Mouse (Mus musculus): ENCODE data around the gene Mul1.
"Not testable (repeated sequence)": the region's sequence is repeated elsewhere in the genome, so short reads cannot be mapped to it uniquely, and the experiment has no call there.

The Mul1 gene

DNA sequence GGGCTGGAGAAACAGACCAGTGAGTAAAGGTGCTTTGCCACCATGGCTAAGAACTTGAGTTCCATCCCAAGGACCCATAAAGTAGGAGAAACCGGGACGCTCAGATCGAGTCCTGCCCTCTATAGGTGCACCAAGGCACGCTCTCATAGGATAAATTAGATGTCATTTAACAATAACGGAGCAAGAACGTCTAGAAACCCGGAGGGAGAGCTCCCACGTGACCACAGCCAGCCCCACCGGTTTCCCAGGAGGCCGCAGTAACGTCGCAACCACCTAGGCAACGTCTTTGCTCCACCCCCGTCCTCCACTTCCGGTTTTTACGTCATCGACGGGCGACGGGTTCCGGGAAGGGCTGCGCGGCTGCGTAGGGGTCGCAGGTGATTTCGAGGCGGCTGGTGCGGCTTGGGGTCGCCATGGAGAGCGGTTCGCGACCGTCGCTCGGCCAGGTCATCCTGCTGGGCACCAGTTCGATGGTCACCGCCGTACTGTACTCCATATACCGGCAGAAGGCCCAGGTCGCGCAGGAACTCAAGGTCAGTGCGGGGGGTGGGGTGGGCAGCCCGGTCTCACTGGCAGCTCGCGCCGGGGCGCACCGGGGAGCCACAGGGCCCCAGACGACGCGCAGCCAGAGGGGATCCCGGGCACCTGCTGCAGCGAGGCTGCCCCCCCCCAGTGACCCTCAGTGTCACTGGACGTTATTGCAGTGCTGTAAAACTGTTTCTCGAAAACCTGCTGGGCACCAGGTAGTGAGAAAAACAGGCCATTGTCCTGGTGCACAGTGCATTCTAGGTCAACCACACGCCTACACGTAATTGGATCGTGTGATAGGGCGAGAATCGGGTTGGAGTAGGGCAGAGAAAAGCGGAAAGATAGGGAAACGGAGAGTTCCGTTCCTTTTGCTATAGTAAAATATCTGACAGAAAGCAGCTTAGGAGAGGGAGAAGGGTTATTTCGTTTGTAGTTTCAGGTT is at the start of gene Mul1:
TSS of gene Mul1 (plus strand) at position 325 of the 970 bp plus-strand sequence.
- peak; percentile 95 for DNase-seq

DNA sequence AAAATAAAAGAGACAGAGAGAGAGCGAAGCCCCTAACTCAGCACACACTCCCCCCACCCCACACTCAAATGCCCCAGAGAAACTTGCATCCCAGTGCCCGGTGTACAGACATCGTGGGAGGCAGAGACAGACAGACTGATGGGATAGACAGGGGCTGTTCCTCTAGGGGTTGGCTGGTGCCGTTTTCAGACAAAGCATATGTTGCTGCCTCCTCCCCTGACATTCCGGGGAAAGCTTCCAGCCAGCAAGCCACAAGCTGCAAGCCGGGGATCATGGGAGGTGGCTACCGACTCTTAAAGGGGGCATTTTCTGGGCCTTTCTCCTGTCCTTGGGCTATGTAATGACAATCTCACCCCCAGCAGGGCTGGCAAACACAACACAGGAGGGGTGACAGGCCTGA is 40.8 kb upstream of the Mul1 start:
- no peak for DNase-seq

DNA sequence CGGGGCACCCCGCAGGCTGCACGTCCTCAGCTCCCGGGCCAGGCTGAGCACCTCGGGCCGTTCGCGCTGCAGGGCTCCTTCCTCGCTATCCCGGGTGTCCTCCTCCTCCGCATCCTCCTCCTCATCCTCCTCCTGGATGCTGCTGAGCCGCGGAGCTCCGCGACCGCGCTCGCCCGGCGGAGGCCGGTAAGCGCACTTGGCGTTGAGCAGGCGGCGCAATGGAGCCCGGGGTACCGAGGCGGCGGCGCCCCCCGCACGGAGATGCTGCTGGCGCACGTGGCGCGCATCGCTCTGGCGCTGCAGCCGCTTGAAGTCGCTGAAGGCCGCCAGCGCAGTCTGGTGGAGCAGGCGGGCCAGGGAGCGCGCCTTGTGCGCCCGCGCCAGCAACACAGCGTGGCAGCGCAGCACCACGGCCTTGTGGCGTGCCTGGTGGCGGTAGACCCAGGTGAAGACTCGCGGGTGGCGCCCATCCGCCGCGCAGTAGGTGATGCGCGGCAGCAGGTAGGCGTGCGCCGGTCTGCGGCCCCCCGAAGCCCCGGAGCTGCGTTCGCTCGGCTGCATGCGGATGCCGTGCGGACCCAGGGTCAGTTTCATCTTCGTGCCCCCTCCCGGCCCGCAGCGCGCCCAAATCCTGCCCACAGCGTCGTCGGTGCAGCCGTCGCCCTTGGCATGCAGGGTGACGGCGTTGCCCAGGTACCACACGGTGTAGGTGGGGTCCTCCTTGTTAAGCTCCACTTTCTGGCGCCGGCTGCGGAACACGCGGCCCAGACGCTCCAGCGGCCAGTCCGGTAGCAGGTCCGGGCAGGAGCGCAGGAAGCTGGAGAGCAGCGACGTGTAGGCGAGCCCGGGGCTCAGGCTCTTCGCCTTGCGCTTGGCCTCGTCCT is 39.1 kb upstream of the Mul1 start:
- DNase-seq = no peak

- no peak for DNase-seq
These were observed 38.4 kb upstream of the Mul1 start, which contains the start of gene Fam43b for GRCm38 (mm10) chr4:138395971-138396645. TSS of gene Fam43b (minus strand) at chr4:138396528.

GRCm38 (mm10) chr4:138396711-138397110 is 37.8 kb upstream of the Mul1 start:
- DNase-seq = no peak

DNA sequence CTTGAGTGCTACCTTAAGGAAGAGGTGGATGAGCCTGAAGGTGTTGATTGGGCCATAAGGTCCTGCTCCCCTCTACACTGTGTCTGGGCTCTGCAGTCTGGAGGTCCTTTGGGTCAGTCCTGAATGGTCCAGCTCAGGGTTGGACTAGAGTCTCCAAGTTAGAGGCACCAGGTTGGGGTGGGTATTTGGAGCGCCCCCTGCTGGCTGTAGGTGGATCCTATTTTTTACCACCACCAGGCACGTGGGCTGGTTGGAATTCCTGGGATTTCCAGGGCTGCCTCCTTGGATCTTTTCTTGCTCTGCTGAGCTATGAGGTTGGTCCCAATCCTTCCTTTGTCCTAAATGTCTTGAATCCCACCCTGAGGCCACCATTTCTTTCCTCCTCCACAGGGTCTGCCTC is 29.7 kb upstream of the Mul1 start:
- DNase-seq = peak; percentile 33 to 73

DNA sequence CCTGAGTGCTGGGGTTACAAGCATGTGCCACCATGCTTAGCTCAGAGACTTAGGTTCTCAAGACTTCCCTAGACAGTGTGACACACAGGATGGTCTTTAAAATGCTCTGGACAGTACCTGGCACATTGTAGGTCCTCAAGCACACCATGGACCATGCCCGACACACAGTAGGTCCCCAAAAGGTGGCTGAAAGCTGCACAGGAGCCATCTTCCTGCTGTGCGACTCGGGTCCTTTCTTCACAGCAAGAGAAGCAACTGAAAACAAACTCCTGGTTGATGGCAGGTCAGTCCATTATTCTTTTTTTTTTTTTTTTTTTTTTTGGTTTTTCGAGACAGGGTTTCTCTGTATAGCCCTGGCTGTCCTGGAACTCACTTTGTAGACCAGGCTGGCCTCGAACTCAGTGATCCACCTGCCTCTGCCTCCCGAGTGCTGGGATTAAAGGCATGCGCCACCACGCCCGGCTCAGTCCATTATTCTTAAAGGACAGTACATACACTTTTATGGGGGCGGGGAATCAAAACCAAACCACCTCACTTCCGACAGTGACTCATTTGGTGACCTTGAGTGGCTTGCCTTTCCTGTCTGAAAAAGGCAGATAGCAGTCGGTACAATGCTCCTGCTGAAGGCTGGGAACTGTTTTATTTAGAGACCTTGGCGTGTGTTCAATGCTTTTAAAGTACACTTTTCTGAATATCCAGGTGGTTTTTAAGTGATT is 26.8 kb upstream of the Mul1 start:
- no peak for DNase-seq

DNA sequence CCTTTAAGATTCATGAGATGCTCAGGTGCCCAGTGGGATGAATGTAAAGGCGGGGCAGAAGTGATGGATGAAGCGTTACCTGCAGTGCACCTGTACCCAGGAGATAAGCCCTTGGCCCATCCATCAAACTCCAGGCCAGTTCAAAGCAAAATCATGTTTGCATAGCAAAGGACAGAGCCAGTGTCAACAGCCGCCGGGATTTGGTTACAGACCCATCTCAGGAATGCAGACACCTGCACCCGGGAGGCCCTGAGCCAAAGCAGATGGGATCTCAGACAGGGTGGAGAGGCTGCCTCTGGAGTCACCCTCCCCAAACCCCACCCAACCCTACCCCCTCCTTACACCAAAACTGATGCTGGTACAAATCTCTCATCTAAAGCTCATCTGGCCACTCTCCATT is 23.5 kb upstream of the Mul1 start:
- DNase-seq = no peak

- DNase-seq = no peak
These were observed 22.9 kb upstream of the Mul1 start for GRCm38 (mm10) chr4:138411504-138412121.

DNA sequence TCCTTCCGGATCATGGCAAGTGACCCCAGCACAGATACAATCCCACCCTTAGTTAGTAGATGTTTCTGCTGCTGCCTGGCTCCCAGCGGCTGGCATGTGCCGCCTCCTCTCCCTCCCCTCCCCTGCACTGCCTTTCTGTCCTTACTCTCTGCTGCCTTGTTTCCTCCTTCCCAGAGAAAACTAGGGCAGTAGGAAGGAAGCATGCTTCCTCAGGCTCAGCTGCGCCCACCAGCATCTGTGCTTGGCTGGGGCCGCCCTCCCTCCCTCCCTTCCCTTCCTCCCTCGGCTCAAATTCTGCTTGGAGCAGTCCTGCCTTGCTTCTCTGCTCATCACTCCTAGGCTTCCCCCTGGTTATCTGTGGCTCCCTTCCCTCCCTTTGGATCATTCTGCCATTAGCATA is 19.7 kb upstream of the Mul1 start:
- no peak for DNase-seq

DNA sequence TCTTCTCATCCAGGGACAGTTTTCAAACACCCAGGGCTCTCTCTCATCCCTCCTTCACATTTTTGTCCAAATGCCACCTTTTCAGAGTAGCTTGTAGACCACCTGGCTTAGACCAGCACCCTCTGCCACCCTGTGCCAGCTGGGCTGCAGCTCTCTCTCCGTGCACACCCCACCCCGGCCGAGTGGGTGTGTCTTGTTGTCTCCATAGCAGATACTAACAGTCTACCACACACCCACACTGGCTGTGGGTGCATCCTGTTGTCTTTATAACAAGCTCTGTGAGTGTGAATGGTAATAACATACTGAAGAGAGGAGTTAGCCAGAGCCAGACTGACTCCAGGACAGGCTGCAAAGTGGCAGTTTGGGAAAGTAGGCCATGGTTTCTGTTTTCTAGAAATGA is 18.5 kb upstream of the Mul1 start:
- no peak for DNase-seq

DNA sequence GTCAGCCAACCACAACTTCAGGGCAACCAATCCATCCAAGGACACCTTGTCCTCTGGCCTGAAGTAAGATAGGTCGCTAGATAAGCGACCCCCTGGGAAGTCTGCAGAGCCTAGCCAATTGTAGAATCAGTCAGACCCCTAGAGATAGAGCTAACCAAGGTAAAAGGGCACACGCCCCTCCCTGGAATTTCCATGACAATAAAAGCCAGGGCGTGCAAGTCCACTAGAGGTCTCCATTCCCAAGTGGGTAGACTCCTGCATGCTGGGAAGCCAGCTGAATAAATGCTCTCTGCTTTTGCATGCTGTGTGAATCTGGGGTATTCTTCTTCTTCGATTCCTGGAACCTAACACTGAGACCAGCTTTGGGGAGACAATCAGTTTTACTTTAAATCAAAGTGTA is 18.1 kb upstream of the Mul1 start:
- DNase-seq = no peak

DNA sequence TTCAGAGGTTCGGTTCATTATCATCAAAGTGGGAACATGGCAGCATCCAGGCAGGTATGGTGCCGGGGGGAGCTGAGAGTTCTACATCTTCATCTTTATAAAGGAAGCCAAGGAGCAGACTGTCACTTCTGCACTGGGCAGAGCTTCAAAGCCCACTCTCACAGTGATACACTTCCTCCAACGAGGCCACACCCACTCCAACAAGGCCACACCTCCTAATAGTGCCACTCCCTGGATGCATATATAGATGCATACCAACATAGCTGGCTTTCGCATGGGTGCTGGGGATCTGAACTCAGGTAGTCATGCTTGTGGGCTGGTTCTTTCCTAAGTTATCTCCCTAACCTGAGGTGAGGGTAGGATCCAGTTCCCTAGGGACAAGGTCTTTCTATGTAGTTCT is 16.6 kb upstream of the Mul1 start:
- no peak for DNase-seq

GRCm38 (mm10) chr4:138418340-138418957 is 16.0 kb upstream of the Mul1 start:
- DNase-seq = no peak

DNA sequence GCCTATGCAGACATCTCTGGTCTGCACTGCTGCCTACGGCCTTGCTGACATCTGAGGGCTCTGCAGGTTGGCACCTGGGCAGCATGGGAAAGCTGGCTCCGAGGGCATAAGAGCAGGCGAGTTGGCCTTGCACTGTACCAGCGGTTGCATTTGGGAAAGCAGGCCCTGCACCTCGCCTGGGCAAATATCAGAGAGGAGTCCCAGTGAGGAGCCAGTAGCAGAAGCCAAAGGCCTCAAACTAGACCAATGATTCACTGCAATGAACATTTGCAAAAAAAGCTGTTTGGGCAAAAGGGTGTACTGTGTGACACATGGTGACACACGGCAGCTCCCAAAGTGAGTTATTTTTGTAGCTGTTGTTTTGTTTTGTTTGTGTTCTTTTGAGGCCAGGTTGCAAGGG is 9.4 kb upstream of the Mul1 start:
- DNase-seq = no peak

DNA sequence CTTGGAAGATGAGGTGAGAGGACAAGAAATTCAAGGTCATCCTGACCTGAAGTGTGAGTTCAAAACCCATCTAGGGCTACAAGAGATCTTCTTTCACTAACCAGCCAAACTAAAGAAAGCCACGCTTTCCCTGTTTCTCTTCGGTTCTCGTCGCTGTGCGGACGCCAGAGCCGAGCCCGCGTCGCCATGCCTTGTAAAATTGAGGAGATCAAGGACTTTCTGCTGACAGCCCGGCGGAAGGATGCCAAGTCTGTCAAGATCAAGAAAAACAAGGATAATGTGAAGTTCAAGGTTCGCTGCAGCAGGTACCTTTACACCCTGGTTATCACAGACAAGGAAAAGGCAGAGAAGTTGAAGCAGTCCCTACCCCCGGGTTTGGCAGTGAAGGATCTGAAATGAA is 8.9 kb upstream of the Mul1 start:
- not testable (repeated sequence) for DNase-seq

DNA sequence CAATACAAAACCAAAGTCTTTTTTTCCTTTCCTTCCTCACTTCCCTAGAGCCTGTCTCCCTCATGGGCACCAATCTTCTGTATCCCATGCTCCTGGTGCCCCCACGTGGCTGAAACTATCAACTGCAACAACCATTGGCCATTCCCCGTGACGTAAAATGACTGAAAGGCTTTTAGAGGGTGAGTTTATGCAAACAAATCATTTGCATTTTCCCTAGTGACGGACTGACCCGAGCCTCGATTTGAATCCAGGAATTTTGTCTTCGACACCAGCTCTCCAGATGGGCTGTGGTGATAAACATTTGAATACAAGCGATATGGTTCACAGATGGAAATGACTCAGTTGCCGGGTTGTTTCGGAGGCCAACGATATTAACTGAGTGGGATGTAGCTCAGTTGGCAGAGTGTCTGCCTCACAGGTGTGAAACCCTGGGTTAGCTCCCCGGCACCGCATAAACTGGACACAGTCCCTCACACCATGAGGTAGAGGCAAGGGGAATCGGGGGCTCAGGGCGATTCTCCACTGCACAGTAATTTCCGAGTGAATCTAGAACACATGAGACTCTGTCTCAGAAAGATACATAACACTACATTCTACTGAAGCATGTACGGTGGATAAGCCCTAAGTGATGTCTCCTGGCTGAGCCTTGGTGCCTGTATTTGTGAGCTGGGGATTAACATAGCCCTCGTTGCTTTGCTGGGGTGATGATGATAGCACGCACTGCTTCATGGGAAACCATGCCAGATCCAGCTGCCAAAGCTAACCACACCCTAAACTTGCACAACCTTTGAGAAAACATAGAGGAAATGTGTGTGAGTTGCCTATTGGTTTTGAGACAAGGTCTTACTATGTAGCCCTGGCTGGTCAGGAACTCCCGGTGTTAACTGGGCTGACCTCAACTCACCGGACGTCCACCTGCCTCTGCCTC is 7.4 kb upstream of the Mul1 start:
- peak; percentile 77 to 90 for DNase-seq

- peak in 1 of 2 experiments; percentile 65 for DNase-seq
These were observed 4.7 kb upstream of the Mul1 start for GRCm38 (mm10) chr4:138429778-138430177.

- no peak for DNase-seq
These were observed 3.1 kb upstream of the Mul1 start for GRCm38 (mm10) chr4:138431340-138431739.

GRCm38 (mm10) chr4:138440062-138440461 is 5.6 kb downstream of the Mul1 start:
- no peak for DNase-seq

All from kidney, adult 8-10 months (tissue).